Mouse (Mus musculus): ENCODE measurements around the gene Gli2. TPM values are rescaled to one million over a fixed set of nuclear protein-coding genes. Genes with fewer than 3 reads are reported as not detected.

Gli2 gene
- total and polyA plus RNA-seq, 3 experiments = 0.11 TPM; not detected in 2

DNA sequence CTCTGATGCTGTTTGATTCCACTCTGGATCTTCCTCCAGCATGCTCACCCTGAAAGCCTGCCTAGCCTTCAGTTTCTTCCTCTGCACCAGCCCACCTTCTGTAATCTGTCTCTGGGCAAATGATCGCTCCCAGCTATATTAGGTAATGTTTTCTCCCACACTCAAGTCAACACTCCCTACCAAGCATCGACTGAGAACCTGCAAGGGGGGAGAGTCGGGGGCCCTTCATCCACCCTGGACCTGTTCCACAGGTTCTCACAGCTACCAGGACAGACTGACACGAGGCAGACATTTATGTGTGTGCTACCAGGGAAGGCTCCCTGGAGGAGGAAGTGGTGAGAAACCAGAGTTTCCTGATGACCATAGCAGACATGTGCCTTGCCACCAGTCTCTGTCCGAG lies 264.6 kb downstream of the Gli2 start:
- Histone ChIP-seq H3K36me3 (replicated peaks) (no peaks in the 10 kb centered on the region), H3K4me3 (ENCODE audit: low read depth, low read length) (no peak overlapping the region), H3K27me3 (ENCODE audit: insufficient read depth, low read length) (no peaks in the 10 kb centered on the region), H3K9me3 (replicated peaks) (peaks cover 86% of the 10 kb centered on the region), H3K4me1 (ENCODE audit: insufficient read depth, low read depth, low read length) (no peaks in the 10 kb centered on the region)
- ATAC-seq (ENCODE audit: extremely low read depth, insufficient number of reproducible peaks, low FRiP score, poor library complexity, severe bottlenecking) (no peak), DNase-seq (ENCODE audit: low spot score) (no peak)
- TF ChIP-seq TAL1 (conservative IDR thresholded peaks at IDR 0.05; ENCODE audit: low read depth, low read length) (no peak), GATA2 (IDR thresholded peaks at IDR 0.05; ENCODE audit: borderline replicate concordance, low read depth, low read length) (no peak), POLR2AphosphoS5 (IDR thresholded peaks at IDR 0.05; ENCODE audit: insufficient replicate concordance, low read depth, low read length) (no peak), CTCF (IDR thresholded peaks at IDR 0.05; ENCODE audit: low read depth, low read length) (no peak)

DNA sequence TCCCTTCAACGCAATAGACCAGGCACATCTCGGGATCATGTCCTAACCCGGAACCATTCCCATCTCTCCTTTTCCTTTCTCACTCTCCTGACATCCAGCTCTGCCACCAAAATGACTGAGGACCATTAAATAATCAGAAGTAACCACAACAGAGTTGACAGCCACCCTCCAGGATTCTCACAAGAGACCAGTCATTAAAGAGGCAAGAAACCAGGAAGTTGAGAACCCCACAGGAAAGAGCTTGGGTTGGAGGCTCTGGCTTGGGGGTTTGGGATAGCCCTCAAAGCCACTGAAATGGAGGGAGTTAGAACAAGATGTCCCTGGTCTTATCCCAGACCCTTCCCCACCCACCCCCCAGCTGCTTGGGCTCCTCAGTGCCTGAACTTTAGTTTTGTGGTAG lies 265.9 kb downstream of the Gli2 start:
- Histone ChIP-seq H3K9me3 (replicated peaks) (peaks cover 74% of the 10 kb centered on the region), H3K4me1 (ENCODE audit: insufficient read depth, low read depth, low read length) (no peaks in the 10 kb centered on the region), H3K4me3 (ENCODE audit: low read depth, low read length) (no peak overlapping the region), H3K36me3 (replicated peaks) (no peaks in the 10 kb centered on the region), H3K27me3 (ENCODE audit: insufficient read depth, low read length) (no peaks in the 10 kb centered on the region)
- DNase-seq (ENCODE audit: low spot score) (no peak), ATAC-seq (ENCODE audit: extremely low read depth, insufficient number of reproducible peaks, low FRiP score, poor library complexity, severe bottlenecking) (no peak)
- TF ChIP-seq GATA1 (IDR thresholded peaks at IDR 0.05; ENCODE audit: borderline replicate concordance, low read length) = no peak
- TF ChIP-seq POLR2AphosphoS5 (IDR thresholded peaks at IDR 0.05; ENCODE audit: insufficient replicate concordance, low read depth, low read length) = no peak
